Mouse (Mus musculus): ENCODE data around the gene Hif3a.

GRCm38 (mm10) chr7:17059463-17059844 is 2.8 kb downstream of the Hif3a start:
- no peak for TF ChIP-seq TAL1 (IDR thresholded peaks at IDR 0.05; ENCODE audit: low read length)
- TF ChIP-seq GATA1 (IDR thresholded peaks at IDR 0.05; ENCODE audit: low read length): no peak

Data from erythroblast, embryonic 14.5 days (primary cell).